ENCODE assay signal across 18 mouse cellular contexts in genomic region chr1:152824206-152824605, GRCm38 (mm10).
"Had no signal": no experiment of that assay in that cellular context is flagged by ENCODE, and none has a peak within 500 bp of the region (broad histone marks: within the 10 kb centered on the region; RNA-seq: fewer than 3 reads in every experiment).

No protein-coding gene starts in this region.

- H3K9me3 ChIP-seq: liver, embryonic 15.5 days; lung, embryonic 15.5 days; midbrain, embryonic 12.5 days; stomach, embryonic 15.5 days had no signal

- H3K4me3 ChIP-seq: liver, embryonic 15.5 days; lung, embryonic 15.5 days; midbrain, embryonic 10.5 days; midbrain, embryonic 12.5 days; neural tube, embryonic 12.5 days; stomach, embryonic 15.5 days had no signal

- H3K27me3 ChIP-seq: liver, embryonic 15.5 days; lung, embryonic 15.5 days; midbrain, embryonic 12.5 days; neural tube, embryonic 12.5 days; stomach, embryonic 15.5 days had no signal

- H3K36me3 ChIP-seq: liver, embryonic 15.5 days; lung, embryonic 15.5 days; midbrain, embryonic 10.5 days; midbrain, embryonic 12.5 days; neural tube, embryonic 12.5 days; stomach, embryonic 15.5 days had no signal

- ATAC-seq: liver, postnatal 0 days; lung, postnatal 0 days; midbrain, embryonic 16.5 days had no signal

- H3K27ac ChIP-seq: liver, embryonic 15.5 days; lung, embryonic 15.5 days; midbrain, embryonic 10.5 days; midbrain, embryonic 12.5 days; neural tube, embryonic 12.5 days; stomach, embryonic 15.5 days; stomach, postnatal 0 days had no signal

- H3K4me1 ChIP-seq: liver, embryonic 15.5 days; lung, embryonic 15.5 days; midbrain, embryonic 12.5 days; neural tube, embryonic 12.5 days; stomach, embryonic 15.5 days had no signal

- DNase-seq: liver, postnatal 0 days; lung, adult 2 months; lung, postnatal 14 days; lung, postnatal 36 days; midbrain, embryonic 14.5 days; right cerebral cortex, postnatal 14 days; thymus, adult 2 months; thymus, postnatal 25 days; thymus, postnatal 4 days had no signal
